Mouse (Mus musculus) myocyte (in vitro differentiated cells): ENCODE data around the gene Ivd.

Experiments
- MYOD1 ChIP-seq, 3 experiments: IDR thresholded peaks; one replicate each; pipeline ENCODE4 v1.6.1; 2011; ENCODE audit warnings: control low read depth in 2 of 3, low read depth in 2 of 3, mild to moderate bottlenecking in 2 of 3, moderate library complexity in 1 of 3; ENCODE audit not compliant: insufficient read length in 2 of 3, control insufficient read depth in 1 of 3
- MYOG ChIP-seq, 3 experiments: IDR thresholded peaks; one replicate each; pipeline ENCODE4 v1.6.1; 2011; ENCODE audit warnings: control low read depth in 2 of 3, low read depth in 2 of 3, mild to moderate bottlenecking in 2 of 3; ENCODE audit not compliant: insufficient read length in 2 of 3, control insufficient read depth in 1 of 3, insufficient read depth in 1 of 3
- POLR2A ChIP-seq: IDR thresholded peaks from one replicate; pipeline ENCODE4 v1.6.1; 2011; ENCODE audit warnings: low read depth, mild to moderate bottlenecking, control low read depth, moderate library complexity; ENCODE audit not compliant: insufficient read length
- POLR2AphosphoS2 ChIP-seq: IDR thresholded peaks from one replicate; pipeline ENCODE4 v1.6.1; 2011; ENCODE audit warnings: low read depth, control low read depth; ENCODE audit not compliant: insufficient read length
- SRF ChIP-seq: IDR thresholded peaks from one replicate; pipeline ENCODE4 v1.6.1; 2011; ENCODE audit warnings: low read depth; ENCODE audit not compliant: control insufficient read depth, insufficient read length
- TCF12 ChIP-seq: IDR thresholded peaks from one replicate; pipeline ENCODE4 v1.6.1; 2011; ENCODE audit warnings: mild to moderate bottlenecking, control low read depth; ENCODE audit not compliant: poor library complexity, insufficient read depth, severe bottlenecking
- USF1 ChIP-seq: IDR thresholded peaks from one replicate; pipeline ENCODE4 v1.6.1; 2011; ENCODE audit warnings: low read depth, mild to moderate bottlenecking, control low read depth, moderate library complexity

DNA sequence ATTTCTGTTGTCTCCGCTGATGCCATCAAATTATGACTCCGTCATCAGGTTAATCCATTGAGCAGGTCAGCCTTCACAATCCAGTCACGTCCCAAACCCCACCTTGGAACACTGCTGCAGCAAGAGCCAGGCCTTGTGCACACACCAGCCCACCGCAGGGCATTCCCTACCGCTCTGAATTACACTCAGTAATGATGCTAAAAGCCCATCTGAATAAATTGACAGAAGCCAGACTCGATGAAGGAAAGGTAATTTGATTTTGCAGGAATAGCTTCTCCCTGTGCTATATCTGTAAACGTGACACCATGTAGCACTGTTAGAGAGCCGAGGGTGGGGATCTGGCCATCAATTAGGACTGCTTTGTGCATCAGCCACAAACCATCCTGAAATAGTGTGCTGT lies 13.6 kb downstream of the Ivd start:
- TF ChIP-seq POLR2A (no peak), POLR2AphosphoS2 (no peak), USF1 (no peak), MYOG (IDR thresholded peaks at IDR 0.05; ENCODE audit: control insufficient read depth in 1 of 3, insufficient read depth in 1 of 3, insufficient read length in 2 of 3, low read depth in 2 of 3) (no peak), TCF12 (no peak), SRF (no peak), MYOD1 (IDR thresholded peaks at IDR 0.05; ENCODE audit: control insufficient read depth in 1 of 3, insufficient read length in 2 of 3, low read depth in 2 of 3) (no peak)
